Mouse (Mus musculus): ENCODE measurements at regions not wholly inside any gene's neighbourhood (a gene's known extent, or its start where the extent isn't known, plus 50 kb on each side); places are given as distances from the start of the nearest gene placed in this dataset.

GRCm38 (mm10) chr14:100889163-100890157 lies 310.7 kb downstream of the Prr30 start:
- TF ChIP-seq EP300 (IDR thresholded peaks at IDR 0.05; ENCODE audit: low read depth) (no peak), CTCF (IDR thresholded peaks at IDR 0.05; ENCODE audit: low read depth) (no peak)
